Mouse (Mus musculus): ENCODE results near the gene Cd320. TPM values are rescaled to one million over a fixed set of nuclear protein-coding genes. Genes with fewer than 3 reads are reported as not detected.
A peak's percentile ranks its signal among the peaks of the same experiment; 100 is the strongest.
"Not testable (repeated sequence)": the region's sequence is repeated elsewhere in the genome, so short reads cannot be mapped to it uniquely, and the experiment has no call there.

Cd320 gene
- total RNA-seq, 2 experiments from 2014 or later: 24.8 to 27.5 TPM

- intact Hi-C loops (cut with DNase I): no loop called here
Measured at GRCm38 (mm10) chr17:33824084-33824996, 18.6 kb upstream of the Cd320 start, which contains the start of the genes Rps28 and Ndufa7. TSS of gene Rps28 (minus strand) at chr17:33824562. TSS of gene Ndufa7 (plus strand) at chr17:33824572.

GRCm38 (mm10) chr17:33824997-33825330, 17.9 kb upstream of the Cd320 start:
- DNase-seq (ENCODE audit: low spot score in 2 of 2); intact Hi-C loops (cut with DNase I): not testable (repeated sequence)

More at GRCm38 (mm10) chr17:33824084-33824996, 18.6 kb upstream of the Cd320 start, which contains the start of the genes Rps28 and Ndufa7:
- DNase-seq (ENCODE audit: low spot score in 2 of 2): peak; percentile 97 to 99

GRCm38 (mm10) chr17:33825462-33825861, 17.4 kb upstream of the Cd320 start:
- intact Hi-C loops (cut with DNase I): no loop called here
- no peak for DNase-seq (ENCODE audit: low spot score in 2 of 2)

- intact Hi-C loops (cut with DNase I): no loop called here
- peak; percentile 48 to 65 for DNase-seq (ENCODE audit: low spot score in 2 of 2)
Measured at GRCm38 (mm10) chr17:33826850-33827249, 16.0 kb upstream of the Cd320 start.

GRCm38 (mm10) chr17:33828892-33829291, 14.0 kb upstream of the Cd320 start:
- DNase-seq (ENCODE audit: low spot score in 2 of 2): no peak
- intact Hi-C loops (cut with DNase I): no loop called here

GRCm38 (mm10) chr17:33829561-33829960, 13.3 kb upstream of the Cd320 start:
- intact Hi-C loops (cut with DNase I): no loop called here
- DNase-seq (ENCODE audit: low spot score in 2 of 2): no peak

GRCm38 (mm10) chr17:33844196-33844595, 1.3 kb downstream of the Cd320 start:
- intact Hi-C loops (cut with DNase I): no loop called here
- DNase-seq (ENCODE audit: low spot score in 2 of 2): no peak

- intact Hi-C loops (cut with DNase I): no loop called here
- no peak for DNase-seq (ENCODE audit: low spot score in 2 of 2)
Measured at GRCm38 (mm10) chr17:33848139-33848538, 5.2 kb downstream of the Cd320 start.

GRCm38 (mm10) chr17:33851331-33851730, 8.4 kb downstream of the Cd320 start:
- intact Hi-C loops (cut with DNase I): no loop called here
- no peak for DNase-seq (ENCODE audit: low spot score in 2 of 2)

- DNase-seq (ENCODE audit: low spot score in 2 of 2): no peak
- intact Hi-C loops (cut with DNase I): no loop called here
Measured at GRCm38 (mm10) chr17:33857816-33858215, 14.9 kb downstream of the Cd320 start.

GRCm38 (mm10) chr17:33865330-33866030, 22.6 kb downstream of the Cd320 start:
- intact Hi-C loops (cut with DNase I): no loop called here

GRCm38 (mm10) chr17:33873537-33873936, 30.6 kb downstream of the Cd320 start, which contains the start of gene Gm7029:
TSS of gene Gm7029 (plus strand) at chr17:33873837.
- intact Hi-C loops (cut with DNase I); DNase-seq (ENCODE audit: low spot score in 2 of 2): not testable (repeated sequence)

More at GRCm38 (mm10) chr17:33865330-33866030, 22.6 kb downstream of the Cd320 start:
- DNase-seq (ENCODE audit: low spot score in 2 of 2): peak; percentile 79 to 81

GRCm38 (mm10) chr17:33874411-33874810, 31.5 kb downstream of the Cd320 start:
- intact Hi-C loops (cut with DNase I): no loop called here

GRCm38 (mm10) chr17:33875797-33876196, 32.9 kb downstream of the Cd320 start:
- DNase-seq (ENCODE audit: low spot score in 2 of 2); intact Hi-C loops (cut with DNase I): not testable (repeated sequence)

More at GRCm38 (mm10) chr17:33874411-33874810, 31.5 kb downstream of the Cd320 start:
- no peak for DNase-seq (ENCODE audit: low spot score in 2 of 2)

GRCm38 (mm10) chr17:33884320-33884719, 41.4 kb downstream of the Cd320 start:
- intact Hi-C loops (cut with DNase I); DNase-seq (ENCODE audit: low spot score in 2 of 2): not testable (repeated sequence)

GRCm38 (mm10) chr17:33887802-33888201, 44.9 kb downstream of the Cd320 start:
- intact Hi-C loops (cut with DNase I); DNase-seq (ENCODE audit: low spot score in 2 of 2): not testable (repeated sequence)

GRCm38 (mm10) chr17:33888230-33888629, 45.3 kb downstream of the Cd320 start:
- DNase-seq (ENCODE audit: low spot score in 2 of 2); intact Hi-C loops (cut with DNase I): not testable (repeated sequence)

GRCm38 (mm10) chr17:33889941-33890532, 47.1 kb downstream of the Cd320 start:
- intact Hi-C loops (cut with DNase I); DNase-seq (ENCODE audit: low spot score in 2 of 2): not testable (repeated sequence)

- peak; percentile 99 to 100 for DNase-seq (ENCODE audit: low spot score in 2 of 2)
- intact Hi-C loops (cut with DNase I): no loop called here
Measured at GRCm38 (mm10) chr17:33890533-33891059, 47.7 kb downstream of the Cd320 start, which contains the start of gene Kifc1. TSS of gene Kifc1 (minus strand) at chr17:33890661.

Data from left cerebral cortex, postnatal 36 days (tissue).